Mouse (Mus musculus): ENCODE measurements around the gene Bud31. TPM values are rescaled to one million over a fixed set of nuclear protein-coding genes. Genes with fewer than 3 reads are reported as not detected.

Bud31 gene
- total RNA-seq, 2 experiments from 2014 or later = 163 to 205 TPM

- ATAC-seq (replicated peaks; ENCODE audit: poor library complexity, severe bottlenecking) = peak; percentile 97
Measured at GRCm38 (mm10) chr5:145190875-145191798, 51.0 kb downstream of the Bud31 start.

DNA sequence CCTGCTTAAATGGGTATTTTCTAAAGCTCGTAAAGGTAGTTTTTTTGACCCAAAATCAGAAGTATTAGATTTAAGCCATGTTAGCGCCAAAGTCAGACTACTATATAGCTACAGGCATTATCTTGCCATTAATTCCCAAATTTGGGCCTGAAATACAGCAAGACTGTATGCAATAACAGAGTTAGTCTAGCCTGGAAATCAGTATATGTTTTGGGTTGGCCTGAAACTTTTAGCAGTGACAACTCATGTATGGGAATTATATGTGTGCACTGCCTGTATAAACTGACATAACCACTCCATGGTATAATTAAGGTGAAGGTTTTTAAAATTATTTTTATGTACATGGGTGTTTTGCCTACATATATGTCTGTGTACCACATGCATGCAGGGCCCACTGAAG is 51.8 kb downstream of the Bud31 start, which contains the start of gene Atp5j2:
Gene Atp5j2 (minus strand): TSS at position 101 of the 400 bp plus-strand sequence.
- no peak for ATAC-seq (replicated peaks; ENCODE audit: poor library complexity, severe bottlenecking)

Other genes with a start within 250 kb of the Bud31 start
- 2.0 and 5.9 TPM in 2 replicates for gene Smurf1, start 174.5 kb upstream of the Bud31 start, total RNA-seq (2014; fragmentation: Nextera tagmentation)
- gene Smurf1, start 174.5 kb upstream of the Bud31 start, total RNA-seq (2017) = 3.4 and 4.6 TPM in 2 replicates
- gene Gm4871, start 107.6 kb upstream of the Bud31 start, total RNA-seq (2014; fragmentation: Nextera tagmentation) = not detected in 2 replicates
- not detected in 2 replicates for gene Gm4871, start 107.6 kb upstream of the Bud31 start, total RNA-seq (2017)
- not detected in 2 replicates for gene 1700018F24Rik, start 97.4 kb upstream of the Bud31 start, total RNA-seq (2014; fragmentation: Nextera tagmentation)
- not detected in 2 replicates for gene 1700018F24Rik, start 97.4 kb upstream of the Bud31 start, total RNA-seq (2017)
- 76.8 and 81.1 TPM in 2 replicates for gene Arpc1a, start 56.5 kb upstream of the Bud31 start, total RNA-seq (2014; fragmentation: Nextera tagmentation)
- gene Arpc1a, start 56.5 kb upstream of the Bud31 start, total RNA-seq (2017) = 42.0 and 48.1 TPM in 2 replicates
- not detected in 2 replicates for gene Kpna7, start 56.3 kb upstream of the Bud31 start, total RNA-seq (2014; fragmentation: Nextera tagmentation)
- not detected in 2 replicates for gene Kpna7, start 56.3 kb upstream of the Bud31 start, total RNA-seq (2017)
- gene Arpc1b, start 26.1 kb upstream of the Bud31 start, total RNA-seq (2014; fragmentation: Nextera tagmentation) = 404 and 492 TPM in 2 replicates
- gene Arpc1b, start 26.1 kb upstream of the Bud31 start, total RNA-seq (2017) = 197 and 242 TPM in 2 replicates
- 59.3 and 90.3 TPM in 2 replicates for gene Pdap1, start 124 bp upstream of the Bud31 start, total RNA-seq (2014; fragmentation: Nextera tagmentation)
- 92.6 and 159 TPM in 2 replicates for gene Pdap1, start 124 bp upstream of the Bud31 start, total RNA-seq (2017)
- gene Ptcd1, start 26.7 kb downstream of the Bud31 start, total RNA-seq (2014; fragmentation: Nextera tagmentation) = 9.3 and 10.5 TPM in 2 replicates
- gene Ptcd1, start 26.7 kb downstream of the Bud31 start, total RNA-seq (2017) = 12.8 and 14.7 TPM in 2 replicates
- gene Cpsf4, start 26.9 kb downstream of the Bud31 start, total RNA-seq (2014; fragmentation: Nextera tagmentation) = 42.2 and 45.3 TPM in 2 replicates
- gene Cpsf4, start 26.9 kb downstream of the Bud31 start, total RNA-seq (2017) = 47.9 and 51.3 TPM in 2 replicates
- gene Atp5j2, start 51.7 kb downstream of the Bud31 start, total RNA-seq (2014; fragmentation: Nextera tagmentation) = 372 and 531 TPM in 2 replicates
- gene Atp5j2, start 51.7 kb downstream of the Bud31 start, total RNA-seq (2017) = 127 and 170 TPM in 2 replicates
- gene Zkscan14, start 61.5 kb downstream of the Bud31 start, total RNA-seq (2014; fragmentation: Nextera tagmentation) = 1.6 and 6.2 TPM in 2 replicates
- 20.8 and 21.1 TPM in 2 replicates for gene Zkscan14, start 61.5 kb downstream of the Bud31 start, total RNA-seq (2017)
- 6.8 and 8.5 TPM in 2 replicates for gene Zkscan5, start 64.2 kb downstream of the Bud31 start, total RNA-seq (2014; fragmentation: Nextera tagmentation)
- 7.9 and 10.1 TPM in 2 replicates for gene Zkscan5, start 64.2 kb downstream of the Bud31 start, total RNA-seq (2017)
- 28.2 and 34.0 TPM in 2 replicates for gene Zfp655, start 91.4 kb downstream of the Bud31 start, total RNA-seq (2014; fragmentation: Nextera tagmentation)
- gene Zfp655, start 91.4 kb downstream of the Bud31 start, total RNA-seq (2017) = 33.5 and 37.3 TPM in 2 replicates
- gene Zscan25, start 140.1 kb downstream of the Bud31 start, total RNA-seq (2014; fragmentation: Nextera tagmentation) = 12.1 and 13.2 TPM in 2 replicates
- gene Zscan25, start 140.1 kb downstream of the Bud31 start, total RNA-seq (2017) = 4.1 and 10.4 TPM in 2 replicates
- gene Cyp3a57, start 204.9 kb downstream of the Bud31 start, total RNA-seq (2014; fragmentation: Nextera tagmentation) = not detected in 2 replicates
- gene Cyp3a57, start 204.9 kb downstream of the Bud31 start, total RNA-seq (2017) = not detected in 2 replicates